Mouse (Mus musculus): ENCODE measurements around the gene Colgalt1.

- TF ChIP-seq CTCF (IDR thresholded peaks at IDR 0.05; ENCODE audit: insufficient read depth, low read length): no peak
- TF ChIP-seq POLR2A (IDR thresholded peaks at IDR 0.05; ENCODE audit: borderline replicate concordance, extremely low read depth, low read depth, low read length): no peak
Observed at GRCm38 (mm10) chr8:71566501-71566900, 44.3 kb upstream of the Colgalt1 start, which contains the start of gene Nxnl1.
